Mouse (Mus musculus): ENCODE results near the gene Clec16a.

- TF ChIP-seq CTCF (IDR thresholded peaks at IDR 0.05; ENCODE audit: borderline replicate concordance, insufficient read depth, low read length) = no peak
- no peak for TF ChIP-seq POLR2A (IDR thresholded peaks at IDR 0.05; ENCODE audit: low read depth, low read length)
Measured at GRCm38 (mm10) chr16:10659211-10659610, 114.1 kb downstream of the Clec16a start.
